In the genomic region with DNA sequence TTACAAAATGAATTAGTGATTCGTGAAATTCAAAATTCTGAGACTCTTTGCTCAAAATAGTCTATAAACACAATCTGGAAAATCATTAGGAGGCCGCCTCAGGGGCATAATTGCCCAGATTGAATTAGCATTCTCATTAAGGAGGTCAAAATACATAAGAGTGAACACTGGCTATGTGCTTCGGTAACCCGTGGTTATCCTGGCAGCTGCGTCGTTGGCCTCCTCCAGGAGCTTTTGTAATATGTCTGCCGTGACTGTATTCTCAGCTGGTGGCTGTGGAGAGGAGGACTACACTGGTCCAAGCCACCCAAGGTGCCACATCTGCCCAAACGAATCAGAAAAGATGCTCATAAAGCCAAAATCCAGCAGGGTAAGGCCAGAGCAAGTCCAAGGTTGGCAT, we compare ENCODE assay signal across 17 mouse cellular contexts. TPM values are rescaled to one million over a fixed set of nuclear protein-coding genes. Genes with fewer than 3 reads are reported as not detected.
DNase-seq lines count a peak whose midpoint lies in the region; ATAC-seq and TF ChIP-seq lines count a peak whose summit lies in the region.
"Had no signal": no experiment of that assay in that cellular context is flagged by ENCODE, and none has a peak within 500 bp of the region (broad histone marks: within the 10 kb centered on the region; RNA-seq: fewer than 3 reads in every experiment).

No protein-coding gene starts in this region.

- H3K9ac ChIP-seq in forebrain, embryonic 15.5 days (replicated peaks): no peak overlapping the region
- H3K9ac ChIP-seq in forebrain, embryonic 11.5 days (ENCODE audit: low read length): no peak overlapping the region
- no peak overlapping the region for H3K9ac ChIP-seq in hindbrain, postnatal 0 days (replicated peaks; ENCODE audit: low read length)
- H3K9ac ChIP-seq: intestine, embryonic 15.5 days; limb, embryonic 15.5 days; stomach, embryonic 15.5 days had no signal

- no peaks in the 10 kb centered on the region for H3K27me3 ChIP-seq in forebrain, embryonic 15.5 days
- no peaks in the 10 kb centered on the region for H3K27me3 ChIP-seq in forebrain, embryonic 11.5 days (ENCODE audit: control insufficient read depth, insufficient read depth, low read length)
- no peaks in the 10 kb centered on the region for H3K27me3 ChIP-seq in hindbrain, postnatal 0 days (ENCODE audit: insufficient read depth, low read length)
- H3K27me3 ChIP-seq: intestine, embryonic 15.5 days; limb, embryonic 15.5 days; stomach, embryonic 15.5 days had no signal

- intact Hi-C loops in left cerebral cortex, postnatal 4 days (cut with DNase I): no loop called here
- intact Hi-C loops in left cerebral cortex, postnatal 36 days (cut with DNase I): no loop called here

- no peak overlapping the region for H3K27ac ChIP-seq in forebrain, embryonic 15.5 days (replicated peaks)
- no peak overlapping the region for H3K27ac ChIP-seq in forebrain, embryonic 11.5 days (ENCODE audit: low read depth, low read length)
- peak overlapping the region; percentile 9; the same call in 1 of the 2 replicates for H3K27ac ChIP-seq in hindbrain, postnatal 0 days
- H3K27ac ChIP-seq: intestine, embryonic 15.5 days; limb, embryonic 15.5 days; stomach, embryonic 15.5 days had no signal

- no peak overlapping the region for H3K4me3 ChIP-seq in forebrain, embryonic 15.5 days
- H3K4me3 ChIP-seq in forebrain, embryonic 11.5 days (ENCODE audit: low read depth, low read length): no peak overlapping the region
- no peak overlapping the region for H3K4me3 ChIP-seq in hindbrain, postnatal 0 days (ENCODE audit: low read length)
- H3K4me3 ChIP-seq: erythroblast, embryonic 14.5 days; intestine, embryonic 15.5 days; limb, embryonic 15.5 days; stomach, embryonic 15.5 days had no signal

- ATAC-seq in forebrain, embryonic 15.5 days (replicated peaks): 0 out of 2 replicates have a peak, but pooled peaks have one; percentile 57
- ATAC-seq in forebrain, embryonic 11.5 days (replicated peaks; ENCODE audit: low FRiP score): no peak
- peak; percentile 64 for ATAC-seq in hindbrain, postnatal 0 days
- ATAC-seq in megakaryocyte, adult 5-6 weeks (ENCODE audit: poor library complexity, severe bottlenecking): no peak

- no peaks in the 10 kb centered on the region for H3K36me3 ChIP-seq in forebrain, embryonic 15.5 days
- no peaks in the 10 kb centered on the region for H3K36me3 ChIP-seq in forebrain, embryonic 11.5 days (ENCODE audit: control insufficient read depth, insufficient read depth, low read length)
- no peaks in the 10 kb centered on the region for H3K36me3 ChIP-seq in hindbrain, postnatal 0 days (ENCODE audit: insufficient read depth, low read length)
- H3K36me3 ChIP-seq: intestine, embryonic 15.5 days; limb, embryonic 15.5 days; stomach, embryonic 15.5 days had no signal

- no peak for DNase-seq in forebrain, embryonic 11.5 days (ENCODE audit: low spot score)
- DNase-seq in left cerebral cortex, postnatal 4 days: peak; percentile 78
- no peak for DNase-seq in left cerebral cortex, postnatal 36 days (ENCODE audit: low spot score in 2 of 2)
- DNase-seq in cerebellum, adult 8-10 months: peak; percentile 6
- DNase-seq in hindbrain, postnatal 0 days (ENCODE audit: low spot score): peak; percentile 63
- DNase-seq in thymus, postnatal 4 days: no peak
- DNase-seq: heart, postnatal 14 days; lung, postnatal 10 days; spleen, adult 18-20 months; thymus, adult 2 months had no signal

- TF ChIP-seq CTCF in hindbrain, postnatal 0 days (IDR thresholded peaks at IDR 0.05; ENCODE audit: low read depth): no peak

- 22% methylated on average over 8 of the region's 8 CpGs for WGBS in forebrain, embryonic 15.5 days
- WGBS in forebrain, embryonic 11.5 days: 75% methylated on average over 8 of the region's 8 CpGs
- 46% methylated on average over 8 of the region's 8 CpGs for WGBS in hindbrain, postnatal 0 days

- no peaks in the 10 kb centered on the region for H3K9me3 ChIP-seq in forebrain, embryonic 15.5 days
- H3K9me3 ChIP-seq in forebrain, embryonic 11.5 days (ENCODE audit: control insufficient read depth, low read length): no peaks in the 10 kb centered on the region
- H3K9me3 ChIP-seq in hindbrain, postnatal 0 days (ENCODE audit: low read length): no peaks in the 10 kb centered on the region
- H3K9me3 ChIP-seq: intestine, embryonic 15.5 days; limb, embryonic 15.5 days; stomach, embryonic 15.5 days had no signal

- H3K4me1 ChIP-seq in forebrain, embryonic 15.5 days: no peaks in the 10 kb centered on the region
- no peaks in the 10 kb centered on the region for H3K4me1 ChIP-seq in forebrain, embryonic 11.5 days (replicated peaks; ENCODE audit: control insufficient read depth, insufficient read depth, low read length)
- no peaks in the 10 kb centered on the region; the same call in 1 of the 2 replicates for H3K4me1 ChIP-seq in hindbrain, postnatal 0 days (ENCODE audit: insufficient read depth, low read length)
- H3K4me1 ChIP-seq: intestine, embryonic 15.5 days; stomach, embryonic 15.5 days had no signal

- no peak overlapping the region for H3K4me2 ChIP-seq in forebrain, embryonic 15.5 days (replicated peaks)
- H3K4me2 ChIP-seq in forebrain, embryonic 11.5 days (ENCODE audit: low read depth, low read length, severe bottlenecking): no peak overlapping the region
- H3K4me2 ChIP-seq in hindbrain, postnatal 0 days (ENCODE audit: low read depth, low read length): no peak overlapping the region
- H3K4me2 ChIP-seq: heart, embryonic 11.5 days; intestine, embryonic 15.5 days; limb, embryonic 15.5 days; stomach, embryonic 15.5 days had no signal

RNA-seq across cellular contexts. Expression of a gene that starts 30.5 kb away (rescaled TPM):
- 0.22 and 0.46 TPM in 2 replicates for polyA plus RNA-seq in forebrain, embryonic 15.5 days (2015; fragmentation: Nextera tagmentation; extraction: Ambion mirVana)
- 0.11 and 0.21 TPM in 2 replicates for polyA plus RNA-seq in forebrain, embryonic 11.5 days (2014; fragmentation: Nextera tagmentation; extraction: Ambion mirVana)
- total RNA-seq in left cerebral cortex, postnatal 4 days (2021): under 1 TPM; 0.38 to 0.58 TPM
- total RNA-seq in left cerebral cortex, postnatal 36 days (2021): 10 to 100 TPM in 1 of 2 experiments, 1 to 10 TPM in 1; 5.5 to 14.9 TPM
- total RNA-seq in hindbrain, postnatal 0 days (2014; rRNA removed): 0.18 and 0.37 TPM in 2 replicates
- polyA plus RNA-seq in hindbrain, postnatal 0 days (2015; fragmentation: Nextera tagmentation; extraction: Ambion mirVana): 0.93 and 1.3 TPM in 2 replicates
- total RNA-seq in megakaryocyte, adult 5-6 weeks (2015): 218 and 259 TPM in 2 replicates
- total RNA-seq in megakaryocyte, adult 5-6 weeks (2017): 211 and 252 TPM in 2 replicates

Comparison
In these comparisons a context has a peak if more than half of its experiments do, and no peak if none do; other contexts are left out.
1. ATAC-seq: peak in forebrain, embryonic 15.5 days (single experiment) and hindbrain, postnatal 0 days (single experiment); none in forebrain, embryonic 11.5 days (single experiment) and megakaryocyte, adult 5-6 weeks (single experiment).
2. DNase-seq: peak in left cerebral cortex, postnatal 4 days (single experiment), cerebellum, adult 8-10 months (single experiment) and hindbrain, postnatal 0 days (single experiment); none in forebrain, embryonic 11.5 days (single experiment), left cerebral cortex, postnatal 36 days (0 of 2) and thymus, postnatal 4 days (single experiment).
3. RNA of a gene that starts 30.5 kb away (total RNA-seq): 211 to 259 TPM in megakaryocyte, adult 5-6 weeks; 5.5 to 14.9 TPM in left cerebral cortex, postnatal 36 days, 0.38 to 0.58 TPM in left cerebral cortex, postnatal 4 days and 0.18 to 0.37 TPM in hindbrain, postnatal 0 days; every median in the first group is over 10 times any median in the second.